Mouse (Mus musculus): Measurements from ENCODE around the gene Pex19. TPM values are rescaled to one million over a fixed set of nuclear protein-coding genes. Genes with fewer than 3 reads are reported as not detected.

The Pex19 gene
- total RNA-seq, 2 experiments from 2014 or later: 112 to 147 TPM

GRCm38 (mm10) chr1:172133535-172133934 lies 7.0 kb downstream of the Pex19 start:
- no peak for DNase-seq

- no peak for DNase-seq
Observed at GRCm38 (mm10) chr1:172134072-172134471, 7.5 kb downstream of the Pex19 start.

DNA sequence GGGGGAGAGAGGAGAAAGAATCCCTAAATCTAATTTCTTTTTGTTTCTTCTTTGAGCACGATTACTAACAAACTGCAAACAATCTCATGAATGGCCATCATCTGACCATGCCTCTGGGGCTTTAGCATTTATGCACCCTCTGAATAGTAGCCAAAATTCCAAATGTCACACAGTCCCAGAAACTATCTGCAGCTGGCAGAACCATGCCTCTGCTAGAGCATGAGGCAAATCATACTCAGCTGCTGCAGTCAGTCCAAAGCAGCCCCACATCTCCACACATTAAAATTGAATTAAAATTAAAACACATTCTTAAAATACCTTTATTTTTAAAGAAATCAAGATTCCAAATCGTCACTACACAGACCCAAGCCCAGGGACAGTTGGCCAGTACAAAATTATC lies 13.6 kb downstream of the Pex19 start:
- DNase-seq: no peak

GRCm38 (mm10) chr1:172140825-172141224 lies 14.3 kb downstream of the Pex19 start:
- DNase-seq: no peak

DNA sequence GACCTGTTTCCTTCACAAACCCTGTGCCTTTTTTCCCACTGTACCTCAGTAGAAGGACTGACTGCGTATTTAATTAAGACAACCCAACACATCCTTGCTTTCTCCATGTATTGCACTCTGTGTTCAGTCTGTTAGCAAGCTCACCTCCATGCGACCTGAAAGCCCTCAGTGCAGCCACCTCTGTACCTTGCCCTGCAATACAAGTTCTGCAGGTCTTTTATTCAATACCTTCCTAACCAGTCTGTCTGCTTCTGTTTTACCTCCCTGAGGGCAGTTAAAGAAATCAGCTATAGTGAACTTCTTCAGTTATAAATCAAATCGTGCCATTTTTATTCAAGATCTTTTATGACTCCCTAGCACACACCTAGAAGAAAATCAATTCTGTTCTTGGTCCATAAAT lies 15.0 kb downstream of the Pex19 start:
- DNase-seq: no peak

DNA sequence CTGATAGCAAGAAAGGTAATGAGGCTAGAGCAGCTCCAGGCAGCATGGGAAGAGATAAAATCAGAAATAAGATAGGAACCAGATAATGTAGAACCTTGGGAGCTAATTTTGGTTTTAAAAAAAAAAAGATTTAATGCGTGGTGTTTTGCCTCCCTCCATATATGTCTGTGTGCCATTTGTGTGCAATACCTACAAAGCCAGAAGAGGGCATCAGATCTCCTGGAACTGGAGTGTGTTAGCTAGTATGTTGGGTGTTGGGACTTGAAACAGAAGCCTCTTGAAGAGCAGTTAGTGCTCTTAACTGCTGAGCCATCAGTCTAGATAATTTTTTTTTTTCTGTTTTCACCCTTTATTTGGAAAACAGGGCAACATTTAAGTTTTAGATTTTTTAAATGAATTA lies 17.0 kb downstream of the Pex19 start:
- DNase-seq: peak in 1 of 2 experiments; percentile 64

DNA sequence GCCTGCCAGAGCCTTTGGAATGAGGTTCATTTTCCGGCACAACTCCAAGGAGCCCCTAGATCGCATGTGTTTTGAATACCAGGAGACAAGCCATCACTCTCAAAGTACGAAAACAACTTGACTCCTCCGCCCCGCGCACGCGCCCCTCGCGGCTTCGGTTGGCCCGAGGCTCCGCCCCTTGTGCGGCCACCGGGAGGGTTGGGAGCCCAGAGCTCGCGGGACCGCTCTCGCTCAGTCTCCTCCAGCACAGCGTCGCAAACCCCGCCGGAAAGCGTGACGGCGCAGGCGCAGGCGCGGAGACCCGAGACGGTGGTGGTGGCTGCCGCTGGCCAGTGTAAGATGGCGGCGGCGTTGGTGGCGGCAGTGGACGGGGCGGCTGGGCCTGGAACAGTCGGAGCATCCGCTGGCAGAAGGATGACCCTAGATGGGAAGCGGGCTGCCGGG lies 21.3 kb downstream of the Pex19 start, which contains the start of gene Dcaf8:
TSS of gene Dcaf8 (plus strand) at position 250 of the 444 bp plus-strand sequence.
- peak; percentile 99 for DNase-seq

- peak; percentile 39 to 67 for DNase-seq
Observed at GRCm38 (mm10) chr1:172148279-172148954, 21.9 kb downstream of the Pex19 start.

DNA sequence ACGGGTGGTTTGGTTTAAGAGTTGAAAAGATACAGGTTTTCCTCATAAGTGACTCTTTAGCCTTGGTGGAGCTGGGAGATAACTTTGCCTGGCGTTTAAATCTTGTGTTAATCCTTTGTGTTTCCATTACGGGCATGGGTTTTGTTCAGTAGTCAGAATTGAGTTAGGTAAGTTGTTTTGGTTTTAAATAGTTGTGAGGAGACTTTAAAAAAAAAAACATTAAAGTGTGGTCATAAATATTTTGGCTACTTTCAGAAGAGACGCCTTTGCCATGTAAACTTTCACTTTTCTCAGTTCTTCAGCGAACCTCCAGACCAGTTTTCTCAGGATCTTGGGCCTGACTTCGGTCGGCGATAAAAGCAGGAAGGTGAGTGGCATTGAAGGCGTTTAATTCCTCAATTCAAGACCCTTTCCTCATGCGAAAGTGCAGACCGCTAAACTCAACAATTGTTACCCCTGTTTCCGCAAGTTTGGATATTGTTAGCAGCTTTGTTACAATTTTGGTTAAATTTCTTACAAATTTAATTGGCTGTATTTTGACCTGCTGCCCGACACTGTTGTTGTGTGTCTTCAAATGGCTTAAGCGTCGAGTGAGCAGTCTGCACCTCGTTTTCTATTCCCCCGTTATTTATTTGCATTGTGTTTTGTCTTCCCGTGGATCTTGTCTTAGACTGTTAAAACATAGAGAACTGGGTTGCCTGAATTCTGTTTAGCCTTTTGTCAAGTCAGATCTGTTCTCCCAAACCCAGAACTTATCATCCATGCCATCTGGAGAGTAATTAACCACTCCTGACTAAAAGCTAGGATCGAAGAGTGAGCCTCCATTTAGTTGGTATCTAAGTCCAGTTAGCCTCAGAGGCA lies 22.6 kb downstream of the Pex19 start:
- no peak for DNase-seq

GRCm38 (mm10) chr1:172154536-172154935 lies 28.0 kb downstream of the Pex19 start:
- no peak for DNase-seq

DNA sequence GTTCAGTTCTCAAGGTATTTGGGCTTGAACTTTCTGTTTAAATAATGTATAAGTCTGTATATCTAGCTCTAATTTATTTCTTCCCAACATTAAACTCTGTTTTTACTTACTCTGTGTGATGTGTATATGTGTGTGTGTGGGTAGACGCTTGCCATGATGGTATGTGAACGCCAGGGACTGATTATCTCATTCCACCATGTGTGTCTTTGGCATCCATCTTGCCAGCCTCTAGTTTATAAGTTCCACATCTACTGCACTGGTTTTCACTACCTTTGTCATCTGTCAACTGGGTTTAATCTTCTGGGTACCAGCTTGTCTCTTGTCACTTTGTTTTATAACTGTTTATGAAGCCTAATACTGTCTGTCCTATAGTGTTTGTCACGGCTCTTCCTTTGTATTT lies 29.0 kb downstream of the Pex19 start:
- no peak for DNase-seq

- no peak for DNase-seq
Observed at GRCm38 (mm10) chr1:172159970-172160369, 33.4 kb downstream of the Pex19 start.

GRCm38 (mm10) chr1:172160508-172160907 lies 34.0 kb downstream of the Pex19 start:
- no peak for DNase-seq

GRCm38 (mm10) chr1:172162009-172162408 lies 35.5 kb downstream of the Pex19 start:
- DNase-seq: no peak

- DNase-seq: no peak
Observed at GRCm38 (mm10) chr1:172162959-172163358, 36.4 kb downstream of the Pex19 start.

DNA sequence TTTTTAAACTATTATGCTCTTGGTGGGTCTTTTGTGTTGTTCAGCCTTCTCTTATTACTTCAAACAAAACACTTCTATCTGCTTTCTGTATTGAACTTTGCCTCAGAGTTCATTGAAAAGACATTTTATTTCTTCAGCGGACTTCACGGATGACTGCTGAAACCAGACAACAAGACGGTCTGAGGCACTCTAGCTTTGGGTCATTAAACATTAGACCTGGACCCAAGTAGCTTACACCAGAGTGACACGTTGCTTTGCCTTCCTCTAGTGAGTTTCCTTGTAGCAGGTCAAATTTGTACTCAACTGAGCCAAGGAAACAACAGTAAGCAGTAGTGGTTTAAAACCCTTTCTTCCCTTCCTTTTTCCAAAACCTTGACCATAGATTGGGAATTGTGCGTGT lies 41.4 kb downstream of the Pex19 start:
- DNase-seq: no peak

GRCm38 (mm10) chr1:172169809-172170208 lies 43.3 kb downstream of the Pex19 start:
- peak in 1 of 2 experiments; percentile 21 for DNase-seq

DNA sequence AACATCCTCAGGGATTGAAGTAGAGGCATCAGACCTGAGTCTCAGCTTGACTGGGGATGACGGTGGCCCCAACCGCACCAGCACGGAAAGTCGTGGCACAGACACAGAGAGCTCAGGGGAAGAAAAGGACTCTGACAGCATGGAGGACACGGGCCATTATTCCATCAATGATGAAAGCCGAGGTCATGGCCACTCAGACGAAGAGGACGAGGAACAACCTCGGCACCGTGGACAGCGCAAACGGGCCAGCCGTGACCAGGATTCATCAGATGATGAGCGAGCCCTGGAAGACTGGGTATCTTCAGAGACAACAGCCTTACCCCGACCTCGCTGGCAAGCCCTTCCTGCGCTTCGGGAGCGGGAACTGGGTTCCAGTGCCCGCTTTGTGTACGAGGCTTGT lies 45.8 kb downstream of the Pex19 start:
- DNase-seq: peak; percentile 49 to 55

- no peak for DNase-seq
Observed at GRCm38 (mm10) chr1:172173181-172173580, 46.6 kb downstream of the Pex19 start.

- DNase-seq: no peak
Observed at GRCm38 (mm10) chr1:172177791-172178190, 51.2 kb downstream of the Pex19 start.

GRCm38 (mm10) chr1:172179102-172179501 lies 52.5 kb downstream of the Pex19 start:
- no peak for DNase-seq

DNA sequence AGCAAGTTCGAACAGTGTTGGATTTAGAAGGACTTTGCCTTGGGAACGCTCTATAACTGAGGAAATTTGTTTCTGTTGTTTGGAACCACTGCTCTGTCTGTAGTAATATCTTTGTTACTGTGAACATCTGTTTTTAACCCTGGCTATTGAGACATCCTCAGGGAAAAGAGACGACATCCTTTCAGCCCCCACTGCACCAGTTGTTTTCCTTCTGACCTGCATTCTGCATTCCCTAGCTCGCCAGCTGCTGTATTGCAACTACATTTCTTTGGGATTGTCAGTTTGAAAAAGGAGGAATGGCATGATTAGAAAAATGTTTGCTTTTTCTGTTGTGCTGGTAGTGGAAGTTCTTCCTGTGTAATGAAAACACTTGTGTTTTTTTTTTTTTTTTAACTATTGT lies 54.3 kb downstream of the Pex19 start:
- no peak for DNase-seq

DNA sequence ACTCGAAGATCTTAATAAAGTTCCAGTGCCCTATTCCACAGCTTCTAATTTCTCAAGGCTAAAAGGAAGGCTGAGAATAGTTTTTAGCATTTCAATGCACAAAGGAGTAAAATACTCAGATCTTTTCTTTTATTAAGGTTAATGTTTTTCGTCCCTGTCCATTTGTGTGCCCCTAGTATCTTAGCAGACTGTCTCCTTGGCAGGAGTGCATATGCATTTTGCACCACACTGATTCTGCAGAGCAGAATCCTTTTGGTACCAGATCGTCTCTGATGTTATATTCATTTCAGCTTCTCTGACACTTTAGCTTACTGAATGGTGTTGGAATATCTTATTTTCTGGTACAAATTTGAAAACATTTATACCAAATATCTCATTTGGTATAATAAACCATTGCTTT lies 55.2 kb downstream of the Pex19 start:
- no peak for DNase-seq
